In genomic region chr1:185364183-185364540, GRCm38 (mm10) we compare ENCODE assay signal across 8 mouse cellular contexts. TPM values are rescaled to one million over a fixed set of nuclear protein-coding genes. Genes with fewer than 3 reads are reported as not detected.
DNase-seq lines count a peak whose midpoint lies in the region; ATAC-seq and TF ChIP-seq lines count a peak whose summit lies in the region.

No protein-coding gene starts in this region.

- peaks cover 5% of the 10 kb centered on the region; the same call in 1 of the 2 replicates for H3K36me3 ChIP-seq in kidney, postnatal 0 days (ENCODE audit: insufficient read depth, low read length)
- H3K36me3 ChIP-seq in embryonic facial prominence, embryonic 15.5 days, result peaks cover 7% of the 10 kb centered on the region
- peaks cover 7% of the 10 kb centered on the region; the same call in 1 of the 2 replicates for H3K36me3 ChIP-seq in intestine, embryonic 16.5 days (ENCODE audit: control insufficient read depth, insufficient read depth, low read length)
- peaks cover 8% of the 10 kb centered on the region; the same call in 1 of the 2 replicates for H3K36me3 ChIP-seq in neural tube, embryonic 13.5 days

- ATAC-seq in kidney, postnatal 0 days (replicated peaks; ENCODE audit: low FRiP score, low read depth), result no peak
- ATAC-seq in embryonic facial prominence, embryonic 15.5 days (ENCODE audit: insufficient number of reproducible peaks, low FRiP score, low TSS enrichment, low read depth), result no peak
- ATAC-seq in intestine, embryonic 16.5 days, result no peak
- no peak for ATAC-seq in neural tube, embryonic 13.5 days (ENCODE audit: low read depth)

- H3K9ac ChIP-seq in kidney, postnatal 0 days (ENCODE audit: low read depth, low read length), result peak overlapping the region; percentile 44; the same call in 1 of the 2 replicates
- H3K9ac ChIP-seq in embryonic facial prominence, embryonic 15.5 days, result peak overlapping the region; percentile 91; the same call in 1 of the 2 replicates
- H3K9ac ChIP-seq in intestine, embryonic 16.5 days (ENCODE audit: low read depth, low read length), result peak overlapping the region; percentile 61
- peak overlapping the region; percentile 89 for H3K9ac ChIP-seq in neural tube, embryonic 13.5 days

- peak; percentile 10 for DNase-seq in kidney, postnatal 0 days (ENCODE audit: low spot score)
- no peak for DNase-seq in kidney, postnatal 36 days
- no peak for DNase-seq in thymus, postnatal 10 days (ENCODE audit: low spot score in 2 of 2)
- no peak for DNase-seq in kidney, postnatal 10 days
- DNase-seq in adrenal gland, adult 18-20 months (ENCODE audit: low spot score in 2 of 2), result no peak

- WGBS in kidney, postnatal 0 days, result 23% methylated on average over 6 of the region's 6 CpGs
- 37% methylated on average over 6 of the region's 6 CpGs for WGBS in embryonic facial prominence, embryonic 15.5 days
- WGBS in intestine, embryonic 16.5 days, result 31% methylated on average over 5 of the region's 6 CpGs
- 51% methylated on average over 6 of the region's 6 CpGs for WGBS in neural tube, embryonic 13.5 days

- H3K4me1 ChIP-seq in kidney, postnatal 0 days (replicated peaks; ENCODE audit: insufficient read depth, low read length), result peaks cover 12% of the 10 kb centered on the region; the same call in 1 of the 2 replicates
- H3K4me1 ChIP-seq in embryonic facial prominence, embryonic 15.5 days, result peaks cover 25% of the 10 kb centered on the region
- H3K4me1 ChIP-seq in intestine, embryonic 16.5 days (ENCODE audit: control insufficient read depth, insufficient read depth, low read length), result peaks cover 13% of the 10 kb centered on the region; the same call in 1 of the 2 replicates
- peaks cover 35% of the 10 kb centered on the region for H3K4me1 ChIP-seq in neural tube, embryonic 13.5 days (replicated peaks)

- H3K27ac ChIP-seq in kidney, postnatal 0 days, result no peak overlapping the region
- H3K27ac ChIP-seq in embryonic facial prominence, embryonic 15.5 days (replicated peaks), result no peak overlapping the region
- no peak overlapping the region for H3K27ac ChIP-seq in intestine, embryonic 16.5 days (ENCODE audit: low read length)
- no peak overlapping the region for H3K27ac ChIP-seq in neural tube, embryonic 13.5 days (replicated peaks)

- no peak for TF ChIP-seq CTCF in kidney, postnatal 0 days (IDR thresholded peaks at IDR 0.05; ENCODE audit: low read depth)

- H3K4me2 ChIP-seq in kidney, postnatal 0 days (ENCODE audit: low read length), result peak overlapping the region; percentile 77
- H3K4me2 ChIP-seq in embryonic facial prominence, embryonic 15.5 days (replicated peaks), result peak overlapping the region; percentile 59
- H3K4me2 ChIP-seq in intestine, embryonic 16.5 days (ENCODE audit: low read depth, low read length), result peak overlapping the region; percentile 90
- peak overlapping the region; percentile 58 for H3K4me2 ChIP-seq in neural tube, embryonic 13.5 days

- no peaks in the 10 kb centered on the region for H3K9me3 ChIP-seq in kidney, postnatal 0 days (replicated peaks; ENCODE audit: low read length)
- no peaks in the 10 kb centered on the region for H3K9me3 ChIP-seq in embryonic facial prominence, embryonic 15.5 days (replicated peaks)
- H3K9me3 ChIP-seq in intestine, embryonic 16.5 days (ENCODE audit: control insufficient read depth, low read length), result no peaks in the 10 kb centered on the region
- H3K9me3 ChIP-seq in neural tube, embryonic 13.5 days, result no peaks in the 10 kb centered on the region

- H3K27me3 ChIP-seq in kidney, postnatal 0 days (ENCODE audit: insufficient read depth, low read length), result no peaks in the 10 kb centered on the region
- no peaks in the 10 kb centered on the region for H3K27me3 ChIP-seq in embryonic facial prominence, embryonic 15.5 days
- H3K27me3 ChIP-seq in intestine, embryonic 16.5 days (replicated peaks; ENCODE audit: control insufficient read depth, insufficient read depth, low read length), result no peaks in the 10 kb centered on the region
- no peaks in the 10 kb centered on the region for H3K27me3 ChIP-seq in neural tube, embryonic 13.5 days

- H3K4me3 ChIP-seq in kidney, postnatal 0 days (replicated peaks; ENCODE audit: low read depth, low read length), result peak overlapping the region; percentile 94
- peak overlapping the region; percentile 99 for H3K4me3 ChIP-seq in embryonic facial prominence, embryonic 15.5 days (replicated peaks)
- H3K4me3 ChIP-seq in intestine, embryonic 16.5 days (ENCODE audit: low read length), result peak overlapping the region; percentile 94
- H3K4me3 ChIP-seq in neural tube, embryonic 13.5 days, result peak overlapping the region; percentile 95

RNA-seq across cellular contexts. Expression of gene Eprs, which starts 1.3 kb away (rescaled TPM):
- 101 and 106 TPM in 2 replicates for polyA plus RNA-seq in kidney, postnatal 0 days (2015; fragmentation: Nextera tagmentation; extraction: Ambion mirVana)
- polyA plus RNA-seq in embryonic facial prominence, embryonic 15.5 days (2015; fragmentation: Nextera tagmentation; extraction: Ambion mirVana), result 144 and 145 TPM in 2 replicates
- polyA plus RNA-seq in intestine, embryonic 16.5 days (2015; fragmentation: Nextera tagmentation; extraction: Ambion mirVana), result 118 and 132 TPM in 2 replicates
- 134 and 135 TPM in 2 replicates for polyA plus RNA-seq in neural tube, embryonic 13.5 days (2015; fragmentation: Nextera tagmentation; extraction: Ambion mirVana)
- 100 to 1,000 TPM; 216 to 332 TPM for total RNA-seq in adrenal gland, adult 18-20 months (2021)

RNA-seq across cellular contexts. Expression of gene Bpnt1, which starts 32.2 kb away (rescaled TPM):
- 108 and 130 TPM in 2 replicates for polyA plus RNA-seq in kidney, postnatal 0 days (2015; fragmentation: Nextera tagmentation; extraction: Ambion mirVana)
- polyA plus RNA-seq in embryonic facial prominence, embryonic 15.5 days (2015; fragmentation: Nextera tagmentation; extraction: Ambion mirVana), result 25.1 and 31.6 TPM in 2 replicates
- 345 and 365 TPM in 2 replicates for polyA plus RNA-seq in intestine, embryonic 16.5 days (2015; fragmentation: Nextera tagmentation; extraction: Ambion mirVana)
- 53.5 and 56.1 TPM in 2 replicates for polyA plus RNA-seq in neural tube, embryonic 13.5 days (2015; fragmentation: Nextera tagmentation; extraction: Ambion mirVana)
- total RNA-seq in adrenal gland, adult 18-20 months (2021), result 100 to 1,000 TPM; 116 to 119 TPM

RNA-seq across cellular contexts. Expression of gene Iars2, which starts 35.0 kb away (rescaled TPM):
- polyA plus RNA-seq in kidney, postnatal 0 days (2015; fragmentation: Nextera tagmentation; extraction: Ambion mirVana), result 31.4 and 33.6 TPM in 2 replicates
- 24.4 and 25.1 TPM in 2 replicates for polyA plus RNA-seq in embryonic facial prominence, embryonic 15.5 days (2015; fragmentation: Nextera tagmentation; extraction: Ambion mirVana)
- polyA plus RNA-seq in intestine, embryonic 16.5 days (2015; fragmentation: Nextera tagmentation; extraction: Ambion mirVana), result 86.6 and 109 TPM in 2 replicates
- polyA plus RNA-seq in neural tube, embryonic 13.5 days (2015; fragmentation: Nextera tagmentation; extraction: Ambion mirVana), result 17.6 and 20.5 TPM in 2 replicates
- total RNA-seq in adrenal gland, adult 18-20 months (2021), result 10 to 100 TPM; 80.4 to 92.5 TPM
